Mouse (Mus musculus) neural tube, embryonic 10.5 days (tissue): ENCODE data around the gene Man1c1.

Experiments
- DNase-seq: peaks from one replicate; pipeline ENCODE4 v3.0.0-alpha.2; 2017; ENCODE audit warnings: low spot score; ENCODE audit errors: extremely low spot score

Man1c1 gene

GRCm38 (mm10) chr4:134724974-134725373 is 20.9 kb upstream of the Man1c1 start:
- no peak for DNase-seq

GRCm38 (mm10) chr4:134723251-134723650 is 19.2 kb upstream of the Man1c1 start:
- no peak for DNase-seq

GRCm38 (mm10) chr4:134721076-134721475 is 17.0 kb upstream of the Man1c1 start:
- no peak for DNase-seq

GRCm38 (mm10) chr4:134720371-134720770 is 16.3 kb upstream of the Man1c1 start:
- no peak for DNase-seq

- DNase-seq: no peak
These were observed 15.4 kb upstream of the Man1c1 start for GRCm38 (mm10) chr4:134719489-134719888.

GRCm38 (mm10) chr4:134713937-134714336 is 9.8 kb upstream of the Man1c1 start:
- peak; percentile 76 for DNase-seq

- no peak for DNase-seq
These were observed 1.2 kb upstream of the Man1c1 start for GRCm38 (mm10) chr4:134705311-134705710.

GRCm38 (mm10) chr4:134704590-134704989 is 500 bp upstream of the Man1c1 start:
- no peak for DNase-seq

- peak; percentile 75 for DNase-seq
These were observed 882 bp downstream of the Man1c1 start for GRCm38 (mm10) chr4:134702981-134703834.

- peak; percentile 84 for DNase-seq
These were observed 2.2 kb downstream of the Man1c1 start for GRCm38 (mm10) chr4:134701934-134702333.

- no peak for DNase-seq
These were observed 3.2 kb downstream of the Man1c1 start for GRCm38 (mm10) chr4:134700911-134701310.

- DNase-seq: no peak
These were observed 10.7 kb downstream of the Man1c1 start for GRCm38 (mm10) chr4:134693202-134693940.

- DNase-seq: no peak
These were observed 11.7 kb downstream of the Man1c1 start for GRCm38 (mm10) chr4:134692388-134692787.

GRCm38 (mm10) chr4:134686022-134686661 is 17.9 kb downstream of the Man1c1 start:
- no peak for DNase-seq

- DNase-seq: no peak
These were observed 19.3 kb downstream of the Man1c1 start for GRCm38 (mm10) chr4:134684637-134685338.

GRCm38 (mm10) chr4:134683892-134684291 is 20.2 kb downstream of the Man1c1 start:
- no peak for DNase-seq

GRCm38 (mm10) chr4:134683008-134683407 is 21.1 kb downstream of the Man1c1 start:
- DNase-seq: peak; percentile 29

- no peak for DNase-seq
These were observed 21.7 kb downstream of the Man1c1 start for GRCm38 (mm10) chr4:134682423-134682822.

GRCm38 (mm10) chr4:134681819-134682218 is 22.3 kb downstream of the Man1c1 start:
- DNase-seq: no peak

GRCm38 (mm10) chr4:134677556-134678508 is 26.3 kb downstream of the Man1c1 start:
- DNase-seq: no peak
